Mouse (Mus musculus): ENCODE measurements at regions not wholly inside any gene's neighbourhood (a gene's known extent, or its start where the extent isn't known, plus 50 kb on each side); places are given as distances from the start of the nearest gene placed in this dataset.

DNA sequence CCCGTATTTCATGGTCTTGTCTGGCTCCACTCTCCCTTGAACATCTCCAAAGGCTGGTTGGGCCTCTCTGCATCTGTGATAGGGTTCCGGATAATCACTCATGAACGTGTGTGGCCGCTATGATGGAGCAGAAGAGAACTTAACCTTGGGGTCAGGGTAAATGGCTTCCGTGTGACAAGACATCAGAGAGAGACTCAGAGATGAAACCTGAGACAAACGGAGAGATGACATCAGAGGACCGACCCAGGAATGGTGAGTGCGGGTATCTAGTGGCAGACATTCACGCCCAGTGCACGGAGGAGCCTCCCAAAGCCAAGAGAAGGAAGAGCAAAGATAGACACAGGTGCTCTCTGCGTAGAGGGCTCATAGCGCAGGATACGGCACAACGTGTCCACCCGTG is 78.2 kb upstream of the Brd7 start:
- TF ChIP-seq CTCF (IDR thresholded peaks at IDR 0.05; ENCODE audit: low read depth, low read length), result no peak
- TF ChIP-seq POLR2A (IDR thresholded peaks at IDR 0.05; ENCODE audit: borderline replicate concordance, low read depth, low read length), result no peak

Measured in bone marrow macrophage, adult 2 months (primary cell).